Mouse (Mus musculus) monocyte, adult 5-6 weeks (primary cell): ENCODE measurements around the gene Bex6. TPM values are rescaled to one million over a fixed set of nuclear protein-coding genes. Genes with fewer than 3 reads are reported as not detected.

Experiments used
- total RNA-seq: library from RNA; stranded (forward); fragments of 200-1000, 200-491, 200-594 nt; gene quantifications from 3 replicates; pipeline ENCODE4 v1.2.3, GENCODE M21; 2017

Gene Bex6
- total RNA-seq, 1 experiment from 2014 or later = 1.3 TPM

Other genes starting within 250 kb of the Bex6 start
- 0.19 TPM in 1 of 3 replicates, not detected in the others for gene Pigz, start 246.0 kb upstream of the Bex6 start, total RNA-seq
- 6.4 to 10.0 TPM (median 7.6 TPM) in 3 replicates for gene 0610012G03Rik, start 231.3 kb upstream of the Bex6 start, total RNA-seq
- gene Ncbp2, start 231.3 kb upstream of the Bex6 start, total RNA-seq = 25.7 to 26.9 TPM (median 26.0 TPM) in 3 replicates
- gene Senp5, start 176.5 kb upstream of the Bex6 start, total RNA-seq = 11.9 to 24.6 TPM (median 17.9 TPM) in 3 replicates
- 73.5 to 104 TPM (median 79.7 TPM) in 3 replicates for gene Pak2, start 100.5 kb upstream of the Bex6 start, total RNA-seq
- gene Pigx, start 80.1 kb upstream of the Bex6 start, total RNA-seq = 47.5 to 86.8 TPM (median 70.6 TPM) in 3 replicates
- gene Cep19, start 80.0 kb upstream of the Bex6 start, total RNA-seq = 11.1 to 15.4 TPM (median 12.7 TPM) in 3 replicates
- 151 to 182 TPM (median 158 TPM) in 3 replicates for gene Nrros, start 14.2 kb upstream of the Bex6 start, total RNA-seq
- 11.4 to 17.4 TPM (median 14.1 TPM) in 3 replicates for gene Fbxo45, start 67.3 kb downstream of the Bex6 start, total RNA-seq
- gene Wdr53, start 67.4 kb downstream of the Bex6 start, total RNA-seq = 12.4 to 18.3 TPM (median 15.3 TPM) in 3 replicates
- gene Smco1, start 91.6 kb downstream of the Bex6 start, total RNA-seq = not detected in 3 replicates
- 25.0 to 33.0 TPM (median 27.0 TPM) in 3 replicates for gene Rnf168, start 97.6 kb downstream of the Bex6 start, total RNA-seq
- gene Ubxn7, start 152.4 kb downstream of the Bex6 start, total RNA-seq = 34.8 to 52.2 TPM (median 41.0 TPM) in 3 replicates
- gene Tm4sf19, start 220.7 kb downstream of the Bex6 start, total RNA-seq = not detected in 3 replicates
- 5.4 to 18.0 TPM (median 16.4 TPM) in 3 replicates for gene Tctex1d2, start 239.9 kb downstream of the Bex6 start, total RNA-seq